In genomic region chr10:128082477-128082808, GRCm38 (mm10) we compare ENCODE assay signal across 8 mouse cellular contexts. TPM values are rescaled to one million over a fixed set of nuclear protein-coding genes. Genes with fewer than 3 reads are reported as not detected.
DNase-seq lines count a peak whose midpoint lies in the region; ATAC-seq and TF ChIP-seq lines count a peak whose summit lies in the region.

No protein-coding gene starts in this region.

- 5% methylated on average over 9 of the region's 9 CpGs for WGBS in heart, embryonic 16.5 days
- 16% methylated on average over 9 of the region's 9 CpGs for WGBS in forebrain, postnatal 0 days
- WGBS in midbrain, embryonic 10.5 days, result 23% methylated on average over 9 of the region's 9 CpGs

- no peaks in the 10 kb centered on the region for H3K27me3 ChIP-seq in heart, embryonic 16.5 days (ENCODE audit: control insufficient read depth, insufficient read depth, low read length)
- H3K27me3 ChIP-seq in MEL (ENCODE audit: control insufficient read depth in 1 of 2, insufficient read depth in 2 of 2, low read length in 2 of 2), result no peaks in the 10 kb centered on the region
- no peaks in the 10 kb centered on the region for H3K27me3 ChIP-seq in forebrain, postnatal 0 days (ENCODE audit: insufficient read depth, low read length)
- no peaks in the 10 kb centered on the region for H3K27me3 ChIP-seq in midbrain, embryonic 10.5 days (ENCODE audit: low read depth, poor library complexity, severe bottlenecking)

- no peak for TF ChIP-seq RAD21 in MEL (IDR thresholded peaks at IDR 0.05; ENCODE audit: low read depth, low read length)

- peak in 1 of 2 experiments; percentile 63; a peak in 2 of 4 replicates for TF ChIP-seq EP300 in MEL (IDR thresholded peaks at IDR 0.05; ENCODE audit: low read depth in 1 of 2, low read length in 2 of 2)

- no peak for ATAC-seq in heart, embryonic 16.5 days (replicated peaks; ENCODE audit: extremely low read depth, insufficient read depth, low FRiP score)
- no peak for ATAC-seq in forebrain, postnatal 0 days

- peak overlapping the region; percentile 93 for H3K9ac ChIP-seq in heart, embryonic 16.5 days (ENCODE audit: low read length)
- H3K9ac ChIP-seq in MEL (ENCODE audit: control insufficient read depth, low read depth, low read length, poor library complexity, severe bottlenecking), result peak overlapping the region; percentile 77
- H3K9ac ChIP-seq in forebrain, postnatal 0 days, result peak overlapping the region; percentile 67

- DNase-seq in heart, adult 18-20 months, result no peak
- no peak for DNase-seq in MEL (ENCODE audit: low read depth, low spot score)
- DNase-seq in forebrain, postnatal 0 days, result no peak
- no peak for DNase-seq in midbrain, embryonic 10.5 days (ENCODE audit: low spot score)
- DNase-seq in frontal cortex, postnatal 36 days (ENCODE audit: low spot score in 2 of 2), result no peak
- DNase-seq in right cerebral cortex, postnatal 10 days (ENCODE audit: low spot score in 2 of 2), result no peak
- DNase-seq in spleen, postnatal 4 days (ENCODE audit: low spot score in 2 of 2), result no peak

- peaks cover 28% of the 10 kb centered on the region for H3K36me3 ChIP-seq in heart, embryonic 16.5 days (ENCODE audit: control insufficient read depth, insufficient read depth)
- peaks cover 26 to 34% of the 10 kb centered on the region in 2 experiments for H3K36me3 ChIP-seq in MEL (ENCODE audit: control insufficient read depth in 1 of 2, insufficient read depth in 2 of 2, low read length in 2 of 2)
- H3K36me3 ChIP-seq in forebrain, postnatal 0 days (ENCODE audit: insufficient read depth), result peaks cover 35% of the 10 kb centered on the region
- H3K36me3 ChIP-seq in midbrain, embryonic 10.5 days, result peaks cover 41% of the 10 kb centered on the region

- H3K79me2 ChIP-seq in MEL (ENCODE audit: control insufficient read depth, insufficient read depth, low read length, poor library complexity), result peaks cover 33% of the 10 kb centered on the region

- H3K4me2 ChIP-seq in heart, embryonic 16.5 days (ENCODE audit: low read depth, low read length), result peak overlapping the region; percentile 69
- peak overlapping the region; percentile 64 for H3K4me2 ChIP-seq in forebrain, postnatal 0 days (ENCODE audit: low read depth)

- H3K4me1 ChIP-seq in heart, embryonic 16.5 days (ENCODE audit: control insufficient read depth, insufficient read depth, low read length), result peaks cover 19% of the 10 kb centered on the region
- H3K4me1 ChIP-seq in MEL (ENCODE audit: control insufficient read depth in 1 of 2, insufficient read depth in 2 of 2, low read length in 2 of 2), result peaks cover 6 to 27% of the 10 kb centered on the region in 2 experiments
- peaks cover 11% of the 10 kb centered on the region; the same call in 1 of the 2 replicates for H3K4me1 ChIP-seq in forebrain, postnatal 0 days (ENCODE audit: insufficient read depth)
- H3K4me1 ChIP-seq in midbrain, embryonic 10.5 days, result peaks cover 21% of the 10 kb centered on the region

- H3K9me3 ChIP-seq in heart, embryonic 16.5 days (replicated peaks; ENCODE audit: control insufficient read depth, low read length), result no peaks in the 10 kb centered on the region
- H3K9me3 ChIP-seq in MEL (replicated peaks; ENCODE audit: insufficient read depth, low read length), result no peaks in the 10 kb centered on the region
- no peaks in the 10 kb centered on the region for H3K9me3 ChIP-seq in forebrain, postnatal 0 days (ENCODE audit: low read length)
- H3K9me3 ChIP-seq in midbrain, embryonic 10.5 days (replicated peaks), result no peaks in the 10 kb centered on the region

- peak overlapping the region; percentile 99 for H3K27ac ChIP-seq in heart, embryonic 16.5 days (ENCODE audit: low read length)
- peak overlapping the region; percentile 89 for H3K27ac ChIP-seq in MEL (ENCODE audit: control insufficient read depth, low read depth, low read length)
- H3K27ac ChIP-seq in forebrain, postnatal 0 days (ENCODE audit: low read depth, low read length), result peak overlapping the region; percentile 84
- H3K27ac ChIP-seq in midbrain, embryonic 10.5 days (replicated peaks), result peak overlapping the region; percentile 97

- TF ChIP-seq CTCF in MEL (IDR thresholded peaks at IDR 0.05 in 2 of 3, conservative IDR thresholded peaks at IDR 0.05 in 1 of 3; ENCODE audit: control insufficient read depth in 1 of 3, insufficient read depth in 1 of 3, low read depth in 2 of 3, low read length in 3 of 3, poor library complexity in 1 of 3, severe bottlenecking in 1 of 3), result no peak
- no peak for TF ChIP-seq CTCF in forebrain, postnatal 0 days (IDR thresholded peaks at IDR 0.05; ENCODE audit: low read depth)

- no peak for TF ChIP-seq POLR2A in MEL (IDR thresholded peaks at IDR 0.05; ENCODE audit: control insufficient read depth in 1 of 2, insufficient read depth in 1 of 2, low read depth in 1 of 2, low read length in 2 of 2, poor library complexity in 1 of 2)

- peak overlapping the region; percentile 82 for H3K4me3 ChIP-seq in heart, embryonic 16.5 days (ENCODE audit: low read length)
- peak overlapping the region; percentile 65 to 66 for H3K4me3 ChIP-seq in MEL (ENCODE audit: control insufficient read depth in 1 of 2, insufficient read depth in 1 of 2, low read depth in 2 of 2, low read length in 2 of 2)
- H3K4me3 ChIP-seq in forebrain, postnatal 0 days (ENCODE audit: low read depth, low read length), result peak overlapping the region; percentile 99
- peak overlapping the region; percentile 76 for H3K4me3 ChIP-seq in midbrain, embryonic 10.5 days

TF ChIP-seq in MEL, 35 proteins besides CTCF, POLR2A, EP300 and RAD21 (continues in another document):
- TF ChIP-seq ELF1 (IDR thresholded peaks at IDR 0.05; ENCODE audit: low read depth, low read length), result no peak
- no peak for TF ChIP-seq MEF2A (IDR thresholded peaks at IDR 0.05; ENCODE audit: extremely low read depth, insufficient replicate concordance, low read depth, low read length, poor library complexity, severe bottlenecking)
- no peak for TF ChIP-seq GABPA (IDR thresholded peaks at IDR 0.05; ENCODE audit: low read depth, low read length)
- TF ChIP-seq POLR2AphosphoS5 (IDR thresholded peaks at IDR 0.05; ENCODE audit: borderline replicate concordance, low read depth, low read length), result no peak
- TF ChIP-seq SMC3 (IDR thresholded peaks at IDR 0.05; ENCODE audit: low read depth, low read length), result peak; percentile 1
- peak; percentile 51; the same call in 1 of the 2 replicates for TF ChIP-seq TCF12 (IDR thresholded peaks at IDR 0.05; ENCODE audit: low read depth, low read length)
- TF ChIP-seq ZMIZ1 (IDR thresholded peaks at IDR 0.05; ENCODE audit: low read depth, low read length), result no peak
- 0 out of 2 replicates have a peak, but pooled peaks have one; percentile 61 for TF ChIP-seq ETS1 (IDR thresholded peaks at IDR 0.05; ENCODE audit: low read depth, low read length)
- no peak for TF ChIP-seq TBP (IDR thresholded peaks at IDR 0.05; ENCODE audit: low read depth, low read length)
- no peak; the same call in 1 of the 2 replicates for TF ChIP-seq KAT2A (conservative IDR thresholded peaks at IDR 0.05; ENCODE audit: low read depth, low read length)
- no peak for TF ChIP-seq ZC3H11A (IDR thresholded peaks at IDR 0.05; ENCODE audit: low read depth, low read length)
- peak; percentile 45; the same call in 1 of the 2 replicates for TF ChIP-seq SIN3A (IDR thresholded peaks at IDR 0.05; ENCODE audit: low read length)
- TF ChIP-seq NELFE (IDR thresholded peaks at IDR 0.05; ENCODE audit: low read depth, low read length), result no peak
- no peak for TF ChIP-seq ZNF384 (IDR thresholded peaks at IDR 0.05; ENCODE audit: low read depth, low read length)

RNA-seq across cellular contexts. Expression of gene Atp5b, which starts 0.6 kb away (rescaled TPM):
- polyA plus RNA-seq in heart, embryonic 16.5 days (2015; fragmentation: Nextera tagmentation; extraction: Ambion mirVana), result 6,748 and 7,106 TPM in 2 replicates
- 1,000 to 10,000 TPM; 8,639 to 9,190 TPM for total RNA-seq in heart, adult 18-20 months (2021)
- total RNA-seq in MEL (2012; rRNA removed), result 2,164 and 2,193 TPM in 2 replicates
- 1,000 to 10,000 TPM in 1 of 2 experiments, 100 to 1,000 TPM in 1; 545 to 2,318 TPM for polyA plus RNA-seq in MEL (2012; ENCODE audit: insufficient read depth in 1 of 2, insufficient read length in 2 of 2, low read depth in 1 of 2, low replicate concordance in 2 of 2, missing spikeins in 1 of 2)
- total RNA-seq in forebrain, postnatal 0 days (2014; rRNA removed), result 2,470 and 2,914 TPM in 2 replicates
- 2,164 and 2,181 TPM in 2 replicates for polyA plus RNA-seq in forebrain, postnatal 0 days (2015; fragmentation: Nextera tagmentation; extraction: Ambion mirVana)
- 2,205 and 2,316 TPM in 2 replicates for polyA plus RNA-seq in midbrain, embryonic 10.5 days (2016; fragmentation: Nextera tagmentation; extraction: Ambion mirVana)

RNA-seq across cellular contexts. Expression of gene Baz2a, which starts 8.9 kb away (rescaled TPM):
- polyA plus RNA-seq in heart, embryonic 16.5 days (2015; fragmentation: Nextera tagmentation; extraction: Ambion mirVana), result 6.6 and 8.5 TPM in 2 replicates
- 10 to 100 TPM; 19.0 to 20.3 TPM for total RNA-seq in heart, adult 18-20 months (2021)
- 5.5 and 8.2 TPM in 2 replicates for total RNA-seq in MEL (2012; rRNA removed)
- polyA plus RNA-seq in MEL (2012; ENCODE audit: insufficient read depth in 1 of 2, insufficient read length in 2 of 2, low read depth in 1 of 2, low replicate concordance in 2 of 2, missing spikeins in 1 of 2), result 10 to 100 TPM; 33.8 to 46.0 TPM
- 9.3 and 10.0 TPM in 2 replicates for total RNA-seq in forebrain, postnatal 0 days (2014; rRNA removed)
- polyA plus RNA-seq in forebrain, postnatal 0 days (2015; fragmentation: Nextera tagmentation; extraction: Ambion mirVana), result 3.8 and 7.0 TPM in 2 replicates
- polyA plus RNA-seq in midbrain, embryonic 10.5 days (2016; fragmentation: Nextera tagmentation; extraction: Ambion mirVana), result 14.3 and 16.7 TPM in 2 replicates

RNA-seq across cellular contexts. Expression of gene Ptges3, which starts 23.7 kb away (rescaled TPM):
- 263 and 278 TPM in 2 replicates for polyA plus RNA-seq in heart, embryonic 16.5 days (2015; fragmentation: Nextera tagmentation; extraction: Ambion mirVana)
- total RNA-seq in heart, adult 18-20 months (2021), result 100 to 1,000 TPM; 104 to 110 TPM
- 233 and 240 TPM in 2 replicates for total RNA-seq in MEL (2012; rRNA removed)
- polyA plus RNA-seq in MEL (2012; ENCODE audit: insufficient read depth in 1 of 2, insufficient read length in 2 of 2, low read depth in 1 of 2, low replicate concordance in 2 of 2, missing spikeins in 1 of 2), result 100 to 1,000 TPM; 216 to 627 TPM
- total RNA-seq in forebrain, postnatal 0 days (2014; rRNA removed), result 146 and 157 TPM in 2 replicates
- 439 and 454 TPM in 2 replicates for polyA plus RNA-seq in forebrain, postnatal 0 days (2015; fragmentation: Nextera tagmentation; extraction: Ambion mirVana)
- polyA plus RNA-seq in midbrain, embryonic 10.5 days (2016; fragmentation: Nextera tagmentation; extraction: Ambion mirVana), result 669 and 729 TPM in 2 replicates

RNA-seq across cellular contexts. Expression of gene Naca, which starts 47.1 kb away (rescaled TPM):
- polyA plus RNA-seq in heart, embryonic 16.5 days (2015; fragmentation: Nextera tagmentation; extraction: Ambion mirVana), result 419 and 441 TPM in 2 replicates
- total RNA-seq in heart, adult 18-20 months (2021), result 100 to 1,000 TPM; 462 to 532 TPM
- 1,577 and 1,612 TPM in 2 replicates for total RNA-seq in MEL (2012; rRNA removed)
- 1,000 to 10,000 TPM in 1 of 2 experiments, 100 to 1,000 TPM in 1; 202 to 1,039 TPM for polyA plus RNA-seq in MEL (2012; ENCODE audit: insufficient read depth in 1 of 2, insufficient read length in 2 of 2, low read depth in 1 of 2, low replicate concordance in 2 of 2, missing spikeins in 1 of 2)
- 630 and 780 TPM in 2 replicates for total RNA-seq in forebrain, postnatal 0 days (2014; rRNA removed)
- 527 and 662 TPM in 2 replicates for polyA plus RNA-seq in forebrain, postnatal 0 days (2015; fragmentation: Nextera tagmentation; extraction: Ambion mirVana)
- polyA plus RNA-seq in midbrain, embryonic 10.5 days (2016; fragmentation: Nextera tagmentation; extraction: Ambion mirVana), result 814 and 925 TPM in 2 replicates
